ENCODE assay signal across 25 mouse cellular contexts in genomic region chr3:130220811-130221210, GRCm38 (mm10).
"Had no signal": no experiment of that assay in that cellular context is flagged by ENCODE, and none has a peak within 500 bp of the region (broad histone marks: within the 10 kb centered on the region; RNA-seq: fewer than 3 reads in every experiment).

No protein-coding gene starts in this region.

- H3K4me1 ChIP-seq: hindbrain, embryonic 10.5 days; hindbrain, embryonic 12.5 days; intestine, embryonic 15.5 days; limb, embryonic 13.5 days; limb, embryonic 15.5 days; liver, embryonic 13.5 days; liver, embryonic 15.5 days had no signal

- ATAC-seq: hindbrain, embryonic 16.5 days; inflammation-experienced regulatory T-cells, adult 6 months; intestine, embryonic 15.5 days; intestine, postnatal 0 days; liver, postnatal 0 days had no signal

- H3K9ac ChIP-seq: heart, embryonic 12.5 days; hindbrain, embryonic 12.5 days; hindbrain, embryonic 14.5 days; intestine, embryonic 15.5 days; limb, embryonic 13.5 days; limb, embryonic 15.5 days; liver, embryonic 13.5 days; liver, embryonic 15.5 days; liver, postnatal 0 days had no signal

- H3K27ac ChIP-seq: heart, embryonic 10.5 days; hindbrain, embryonic 10.5 days; hindbrain, embryonic 12.5 days; hindbrain, embryonic 14.5 days; intestine, embryonic 15.5 days; layer of hippocampus, adult 2 months; left cerebral cortex, adult 2 months; limb, embryonic 13.5 days; limb, embryonic 15.5 days; liver, embryonic 13.5 days; liver, embryonic 15.5 days had no signal

- H3K4me2 ChIP-seq: heart, embryonic 12.5 days; hindbrain, embryonic 12.5 days; hindbrain, embryonic 14.5 days; intestine, embryonic 15.5 days; limb, embryonic 13.5 days; limb, embryonic 15.5 days; liver, embryonic 13.5 days; liver, embryonic 15.5 days had no signal

- H3K36me3 ChIP-seq: heart, embryonic 10.5 days; heart, embryonic 12.5 days; hindbrain, embryonic 10.5 days; hindbrain, embryonic 12.5 days; intestine, embryonic 15.5 days; limb, embryonic 15.5 days; liver, embryonic 13.5 days; liver, embryonic 15.5 days had no signal

- H3K27me3 ChIP-seq: heart, embryonic 12.5 days; hindbrain, embryonic 12.5 days; intestine, embryonic 15.5 days; limb, embryonic 13.5 days; limb, embryonic 15.5 days; liver, embryonic 13.5 days; liver, embryonic 15.5 days had no signal

- H3K9me3 ChIP-seq: heart, embryonic 10.5 days; hindbrain, embryonic 10.5 days; hindbrain, embryonic 12.5 days; intestine, embryonic 15.5 days; liver, embryonic 13.5 days; liver, embryonic 15.5 days had no signal

- H3K4me3 ChIP-seq: heart, embryonic 10.5 days; heart, embryonic 12.5 days; hindbrain, embryonic 10.5 days; hindbrain, embryonic 12.5 days; intestine, embryonic 15.5 days; layer of hippocampus, adult 2 months; left cerebral cortex, adult 2 months; limb, embryonic 13.5 days; limb, embryonic 15.5 days; liver, embryonic 13.5 days; liver, embryonic 15.5 days had no signal

- DNase-seq: gastrocnemius, postnatal 14 days; heart, adult 18-20 months; heart, postnatal 10 days; heart, postnatal 4 days; kidney, adult 18-20 months; kidney, adult 8-10 months; kidney, postnatal 10 days; kidney, postnatal 25 days; kidney, postnatal 4 days; liver, embryonic 13.5 days; liver, postnatal 0 days had no signal
